Mouse (Mus musculus) mesoderm, embryonic 11.5 days (tissue): ENCODE results near the gene Olfr1315-ps1.

Experiments used
- DNase-seq: peaks from one replicate; pipeline ENCODE4 v3.0.0-alpha.2; 2012; ENCODE audit warnings: low read depth, low spot score

Olfr1315-ps1 gene

GRCm38 (mm10) chr2:112115340-112115739 lies at the start of gene Olfr1315-ps1:
Olfr1315-ps1 (minus strand) TSS chr2:112115440.
- DNase-seq: no peak

- no peak for DNase-seq
These were observed 38.7 kb upstream of the Olfr1315-ps1 start, which contains the start of gene Olfr1318 for GRCm38 (mm10) chr2:112153898-112154297. Olfr1318 (plus strand) TSS chr2:112154198.

GRCm38 (mm10) chr2:112140029-112140428 lies 24.8 kb upstream of the Olfr1315-ps1 start, which contains the start of gene Olfr1317:
Olfr1317 (plus strand) TSS chr2:112140329.
- DNase-seq: no peak

GRCm38 (mm10) chr2:112134877-112135276 lies 19.6 kb upstream of the Olfr1315-ps1 start, which contains the start of gene Olfr1316:
Olfr1316 (minus strand) TSS chr2:112134977.
- DNase-seq: no peak

GRCm38 (mm10) chr2:112096681-112097080 lies 18.6 kb downstream of the Olfr1315-ps1 start, which contains the start of gene Olfr1314:
Olfr1314 (minus strand) TSS chr2:112096781.
- no peak for DNase-seq

GRCm38 (mm10) chr2:112077743-112078142 lies 37.5 kb downstream of the Olfr1315-ps1 start, which contains the start of gene Olfr1313:
Olfr1313 (minus strand) TSS chr2:112077843.
- DNase-seq: no peak
